ENCODE assay signal across 16 mouse cellular contexts in the genomic region with DNA sequence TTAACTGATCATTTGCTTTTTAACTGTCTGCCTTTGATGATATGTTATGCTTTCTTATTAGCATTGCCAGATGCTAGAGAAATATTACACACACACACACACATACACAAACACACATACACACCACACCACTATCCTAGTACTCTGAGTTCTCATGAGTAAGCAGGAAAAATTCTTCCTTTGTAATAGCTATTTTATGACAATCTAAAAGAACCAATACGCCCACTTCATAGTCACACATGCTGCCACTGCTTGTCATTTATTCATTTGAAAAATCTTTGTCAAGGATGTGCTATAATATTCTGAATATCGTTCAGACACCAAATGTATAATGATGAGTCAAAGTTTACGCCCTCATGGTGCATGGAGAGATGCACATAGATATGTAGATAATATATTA.
"Had no signal": no experiment of that assay in that cellular context is flagged by ENCODE, and none has a peak within 500 bp of the region (broad histone marks: within the 10 kb centered on the region; RNA-seq: fewer than 3 reads in every experiment).

No protein-coding gene starts in this region.

- H3K4me2 ChIP-seq: lung, embryonic 14.5 days; midbrain, embryonic 12.5 days; neural tube, embryonic 13.5 days; stomach, embryonic 15.5 days had no signal

- DNase-seq: lung, adult 18-20 months; lung, embryonic 14.5 days; lung, postnatal 10 days; lung, postnatal 4 days; midbrain, embryonic 14.5 days; right cerebral cortex, postnatal 14 days; thymus, adult 2 months; thymus, postnatal 25 days; thymus, postnatal 4 days had no signal

- H3K36me3 ChIP-seq: midbrain, embryonic 10.5 days; midbrain, embryonic 12.5 days; neural tube, embryonic 13.5 days; stomach, embryonic 15.5 days had no signal

- H3K4me3 ChIP-seq: midbrain, embryonic 10.5 days; midbrain, embryonic 12.5 days; myocyte; neural tube, embryonic 13.5 days; stomach, embryonic 15.5 days had no signal

- H3K27me3 ChIP-seq: midbrain, embryonic 12.5 days; neural tube, embryonic 13.5 days; stomach, embryonic 15.5 days had no signal

- H3K9me3 ChIP-seq: midbrain, embryonic 10.5 days; midbrain, embryonic 12.5 days; neural tube, embryonic 13.5 days; stomach, embryonic 15.5 days had no signal

- H3K27ac ChIP-seq: midbrain, embryonic 10.5 days; midbrain, embryonic 12.5 days; neural tube, embryonic 13.5 days; stomach, embryonic 15.5 days; stomach, postnatal 0 days had no signal

- H3K4me1 ChIP-seq: midbrain, embryonic 10.5 days; midbrain, embryonic 12.5 days; neural tube, embryonic 13.5 days; stomach, embryonic 15.5 days had no signal

- ATAC-seq: midbrain, embryonic 16.5 days had no signal

- H3K9ac ChIP-seq: lung, embryonic 14.5 days; midbrain, embryonic 12.5 days; neural tube, embryonic 13.5 days; stomach, embryonic 15.5 days had no signal
